ENCODE assay signal across 1 mouse cellular context in genomic region chr17:24545247-24545646, GRCm38 (mm10).
TF ChIP-seq lines count a peak whose summit lies in the region.

No protein-coding gene starts in this region.

TF ChIP-seq in MEL, 35 proteins besides CTCF, POLR2A, EP300 and RAD21:
- TF ChIP-seq ZC3H11A (IDR thresholded peaks at IDR 0.05; ENCODE audit: low read depth, low read length) = peak; percentile 15; the same call in 1 of the 2 replicates
- TF ChIP-seq SMC3 (IDR thresholded peaks at IDR 0.05; ENCODE audit: low read depth, low read length) = peak; percentile 23; the same call in 1 of the 2 replicates
- no peak for TF ChIP-seq CHD1 (IDR thresholded peaks at IDR 0.05; ENCODE audit: low read depth, low read length)
- no peak for TF ChIP-seq MYB (IDR thresholded peaks at IDR 0.05; ENCODE audit: low read depth, low read length)
